Mouse (Mus musculus) spleen, postnatal 0 days (tissue): ENCODE measurements around the gene Gm8926. TPM values are rescaled to one million over a fixed set of nuclear protein-coding genes. Genes with fewer than 3 reads are reported as not detected.

ENCODE experiments used
- polyA plus RNA-seq: library from polyadenylated mRNA; unstranded; fragments of >200 nt; fragmentation: Nextera tagmentation; extraction: Ambion mirVana; gene quantifications from 2 replicates; pipeline ENCODE4 v1.2.1, GENCODE M21; 2015

Gene Gm8926
- not detected in 2 replicates for polyA plus RNA-seq

GRCm38 (mm10) chr5:11770248-11770647 is at the start of gene Gm8926:
Gene Gm8926 (plus strand): TSS chr5:11770548.

Other genes starting within 250 kb of the Gm8926 start
- not detected in 2 replicates for gene Gm6460, start 175.6 kb upstream of the Gm8926 start, polyA plus RNA-seq
- gene Gm8922, start 88.6 kb upstream of the Gm8926 start, polyA plus RNA-seq, result not detected in 2 replicates
- not detected in 2 replicates for gene Gm6465, start 75.0 kb downstream of the Gm8926 start, polyA plus RNA-seq
- gene 4933402N22Rik, start 147.5 kb downstream of the Gm8926 start, polyA plus RNA-seq, result not detected in 2 replicates